Mouse (Mus musculus) liver, embryonic 15.5 days (tissue): ENCODE results near the gene Numbl. TPM values are rescaled to one million over a fixed set of nuclear protein-coding genes. Genes with fewer than 3 reads are reported as not detected.
A peak's percentile ranks its signal among the peaks of the same experiment; 100 is the strongest.

Experiments
- ATAC-seq: fragments of 200-750 bp; cut with Nextera tagmentation; 2 replicates; pipeline ENCODE4 v1.8.0; 2017; ENCODE audit warnings: moderate number of reproducible peaks, mild to moderate bottlenecking, moderate library complexity; ENCODE audit not compliant: insufficient read depth
- H3K27ac ChIP-seq: fragments of 300-500 bp; sonication (generic); replicated peaks from 2 replicates; pipeline ENCODE4 v1.5.1; 2015; ENCODE audit warnings: mild to moderate bottlenecking, inconsistent platforms
- H3K27me3 ChIP-seq: fragments of 300-500 bp; sonication (generic); 2 replicates; pipeline ENCODE4 v1.6.1; 2015; ENCODE audit warnings: mild to moderate bottlenecking, inconsistent platforms
- H3K36me3 ChIP-seq: fragments of 300-500 bp; sonication (generic); replicated peaks from 2 replicates; pipeline ENCODE4 v1.6.1; 2015; ENCODE audit warnings: moderate library complexity, mild to moderate bottlenecking, inconsistent platforms
- H3K4me1 ChIP-seq: fragments of 300-500 bp; sonication (generic); replicated peaks from 2 replicates; pipeline ENCODE4 v1.6.1; 2015; ENCODE audit warnings: inconsistent platforms
- H3K4me2 ChIP-seq: fragments of 300-500 bp; sonication (generic); 2 replicates; pipeline ENCODE4 v1.6.1; 2015; ENCODE audit warnings: moderate library complexity, mild to moderate bottlenecking, inconsistent platforms
- H3K4me3 ChIP-seq: fragments of 300-500 bp; sonication (generic); replicated peaks from 2 replicates; pipeline ENCODE4 v1.5.1; 2015; ENCODE audit warnings: mild to moderate bottlenecking, inconsistent platforms
- H3K9ac ChIP-seq: fragments of 300-500 bp; sonication (generic); 2 replicates; pipeline ENCODE4 v1.6.1; 2015; ENCODE audit warnings: moderate library complexity, mild to moderate bottlenecking, inconsistent platforms
- H3K9me3 ChIP-seq: fragments of 300-500 bp; sonication (generic); replicated peaks from 2 replicates; pipeline ENCODE4 v1.6.1; 2016; ENCODE audit warnings: inconsistent platforms
- WGBS: fragments of 180-500 bp; shearing (Covaris S2); methylation state at CpG from one replicate; pipeline ENCODE4 v1.1.7; 2015; ENCODE audit warnings: mixed read lengths; ENCODE audit not compliant: insufficient replicate concordance; 5-methylcytosine and 5-hydroxymethylcytosine counted together
- polyA plus RNA-seq: library from polyadenylated mRNA; unstranded; fragments of >200 nt; fragmentation: Nextera tagmentation; extraction: Ambion mirVana; gene quantifications from 2 replicates; pipeline ENCODE4 v1.2.1, GENCODE M21; 2015

Numbl gene
- polyA plus RNA-seq, 1 experiment from 2014 or later = 2.0 TPM

GRCm38 (mm10) chr7:27251946-27252345 lies 6.3 kb upstream of the Numbl start:
- ATAC-seq = peak; percentile 87
- Histone ChIP-seq H3K9ac (no peak overlapping the region), H3K4me1 (peaks cover 47% of the 10 kb centered on the region), H3K36me3 (peaks cover 8% of the 10 kb centered on the region), H3K27me3 (no peaks in the 10 kb centered on the region), H3K4me2 (peak overlapping the region; percentile 48), H3K27ac (peak overlapping the region; percentile 69), H3K9me3 (no peaks in the 10 kb centered on the region), H3K4me3 (peak overlapping the region; percentile 29)
- WGBS = 42% methylated on average over 6 of the region's 6 CpGs

GRCm38 (mm10) chr7:27255721-27256120 lies 2.5 kb upstream of the Numbl start:
- H3K36me3 ChIP-seq = peaks cover 4% of the 10 kb centered on the region; the same call in 1 of the 2 replicates
- no peak overlapping the region for H3K9ac ChIP-seq
- peaks cover 73% of the 10 kb centered on the region for H3K4me1 ChIP-seq
- ATAC-seq = no peak
- H3K9me3 ChIP-seq = no peaks in the 10 kb centered on the region
- H3K27me3 ChIP-seq = peaks cover 8% of the 10 kb centered on the region
- WGBS = 63% methylated on average over 3 of the region's 3 CpGs
- H3K4me3 ChIP-seq = no peak overlapping the region
- no peak overlapping the region for H3K4me2 ChIP-seq
- H3K27ac ChIP-seq = no peak overlapping the region

GRCm38 (mm10) chr7:27257046-27257851 lies 984 bp upstream of the Numbl start:
- H3K9me3 ChIP-seq = no peaks in the 10 kb centered on the region
- no peak overlapping the region for H3K9ac ChIP-seq
- H3K27me3 ChIP-seq = peaks cover 8% of the 10 kb centered on the region
- peak overlapping the region; percentile 100 for H3K4me2 ChIP-seq
- H3K36me3 ChIP-seq = peaks cover 4% of the 10 kb centered on the region; the same call in 1 of the 2 replicates
- H3K4me3 ChIP-seq = no peak overlapping the region
- H3K27ac ChIP-seq = peak overlapping the region; percentile 77; the same call in 1 of the 2 replicates
- 66% methylated on average over 27 of the region's 27 CpGs for WGBS
- peaks cover 65% of the 10 kb centered on the region for H3K4me1 ChIP-seq
- ATAC-seq = no peak

- Histone ChIP-seq H3K27me3 (peaks cover 8% of the 10 kb centered on the region), H3K9me3 (no peaks in the 10 kb centered on the region), H3K4me2 (peak overlapping the region; percentile 100), H3K36me3 (peaks cover 4% of the 10 kb centered on the region; the same call in 1 of the 2 replicates), H3K4me3 (peak overlapping the region; percentile 70), H3K4me1 (peaks cover 62% of the 10 kb centered on the region), H3K27ac (peak overlapping the region; percentile 77), H3K9ac (peak overlapping the region; percentile 53; the same call in 1 of the 2 replicates)
- WGBS = 24% methylated on average over 3 of the region's 6 CpGs
- ATAC-seq = no peak
These were observed 405 bp upstream of the Numbl start for GRCm38 (mm10) chr7:27257852-27258204.

- Histone ChIP-seq H3K4me1 (peaks cover 49% of the 10 kb centered on the region), H3K27me3 (peaks cover 8% of the 10 kb centered on the region), H3K27ac (no peak overlapping the region), H3K36me3 (peaks cover 2% of the 10 kb centered on the region; the same call in 1 of the 2 replicates), H3K4me2 (peak overlapping the region; percentile 100), H3K9ac (peak overlapping the region; percentile 72), H3K9me3 (no peaks in the 10 kb centered on the region), H3K4me3 (peak overlapping the region; percentile 70)
- 28% methylated on average over 9 of the region's 9 CpGs for WGBS
- no peak for ATAC-seq
These were observed 1.1 kb downstream of the Numbl start for GRCm38 (mm10) chr7:27259271-27259721.

GRCm38 (mm10) chr7:27259771-27260170 lies 1.5 kb downstream of the Numbl start:
- no peaks in the 10 kb centered on the region for H3K9me3 ChIP-seq
- H3K27me3 ChIP-seq = peaks cover 8% of the 10 kb centered on the region
- no peak overlapping the region; the same call in 1 of the 2 replicates for H3K4me3 ChIP-seq
- no peak for ATAC-seq
- WGBS = 53% methylated on average over 5 of the region's 5 CpGs
- peak overlapping the region; percentile 100 for H3K4me2 ChIP-seq
- no peaks in the 10 kb centered on the region for H3K36me3 ChIP-seq
- 0 out of 2 replicates have a peak overlapping the region, but pooled peaks have one; percentile 72 for H3K9ac ChIP-seq
- H3K4me1 ChIP-seq = peaks cover 45% of the 10 kb centered on the region
- no peak overlapping the region for H3K27ac ChIP-seq

- Histone ChIP-seq H3K27me3 (peaks cover 8% of the 10 kb centered on the region), H3K4me2 (no peak overlapping the region), H3K27ac (no peak overlapping the region), H3K9me3 (no peaks in the 10 kb centered on the region), H3K36me3 (no peaks in the 10 kb centered on the region), H3K4me3 (no peak overlapping the region), H3K4me1 (peaks cover 36% of the 10 kb centered on the region), H3K9ac (no peak overlapping the region)
- ATAC-seq = no peak
- WGBS = 41% methylated on average over 7 of the region's 7 CpGs
These were observed 2.6 kb downstream of the Numbl start for GRCm38 (mm10) chr7:27260856-27261255.

GRCm38 (mm10) chr7:27261888-27262287 lies 3.7 kb downstream of the Numbl start:
- H3K9ac ChIP-seq = no peak overlapping the region
- WGBS = 69% methylated on average over 6 of the region's 6 CpGs
- peaks cover 28% of the 10 kb centered on the region for H3K4me1 ChIP-seq
- no peak overlapping the region for H3K27ac ChIP-seq
- no peaks in the 10 kb centered on the region for H3K9me3 ChIP-seq
- H3K27me3 ChIP-seq = peaks cover 8% of the 10 kb centered on the region
- no peaks in the 10 kb centered on the region for H3K36me3 ChIP-seq
- no peak overlapping the region for H3K4me3 ChIP-seq
- no peak for ATAC-seq
- H3K4me2 ChIP-seq = no peak overlapping the region

GRCm38 (mm10) chr7:27264761-27265160 lies 6.5 kb downstream of the Numbl start:
- ATAC-seq = no peak

GRCm38 (mm10) chr7:27266515-27267128 lies 8.4 kb downstream of the Numbl start:
- H3K4me2 ChIP-seq = no peak overlapping the region
- H3K4me1 ChIP-seq = no peaks in the 10 kb centered on the region
- WGBS = 65% methylated on average over 20 of the region's 20 CpGs
- H3K4me3 ChIP-seq = no peak overlapping the region
- ATAC-seq = no peak
- no peaks in the 10 kb centered on the region for H3K9me3 ChIP-seq
- H3K27me3 ChIP-seq = no peaks in the 10 kb centered on the region
- no peak overlapping the region for H3K9ac ChIP-seq
- no peaks in the 10 kb centered on the region for H3K36me3 ChIP-seq
- no peak overlapping the region for H3K27ac ChIP-seq

More at GRCm38 (mm10) chr7:27264761-27265160, 6.5 kb downstream of the Numbl start:
- Histone ChIP-seq H3K4me2 (no peak overlapping the region), H3K4me3 (no peak overlapping the region), H3K27ac (no peak overlapping the region), H3K9ac (no peak overlapping the region), H3K4me1 (no peaks in the 10 kb centered on the region), H3K9me3 (no peaks in the 10 kb centered on the region), H3K36me3 (no peaks in the 10 kb centered on the region), H3K27me3 (peaks cover under 1% of the 10 kb centered on the region; the same call in 1 of the 2 replicates)
- WGBS = 78% methylated on average over 12 of the region's 12 CpGs

GRCm38 (mm10) chr7:27271423-27271822 lies 13.2 kb downstream of the Numbl start:
- 74% methylated on average over 8 of the region's 8 CpGs for WGBS
- Histone ChIP-seq H3K27me3 (no peaks in the 10 kb centered on the region), H3K36me3 (no peaks in the 10 kb centered on the region), H3K9ac (no peak overlapping the region), H3K4me1 (peaks cover 9% of the 10 kb centered on the region; the same call in 1 of the 2 replicates), H3K9me3 (no peaks in the 10 kb centered on the region), H3K4me2 (no peak overlapping the region), H3K4me3 (no peak overlapping the region), H3K27ac (no peak overlapping the region)
- no peak for ATAC-seq
